Mouse (Mus musculus) left cerebral cortex, postnatal 36 days (tissue): Measurements from ENCODE around the gene Gm21874. TPM values are rescaled to one million over a fixed set of nuclear protein-coding genes. Genes with fewer than 3 reads are reported as not detected.
"Not testable (repeated sequence)": the region's sequence is repeated elsewhere in the genome, so short reads cannot be mapped to it uniquely, and the experiment has no call there.

ENCODE experiments used
- DNase-seq, 2 experiments: peaks; one replicate each; pipeline ENCODE4 v3.0.0; 2021 to 2022; ENCODE audit warnings: low spot score in 2 of 2, mixed read lengths in 1 of 2
- intact Hi-C: fragments of 180-260 bp; cut with DNase I; formaldehyde crosslinking; loops from one replicate; pipeline ENCODE4 v1.15.1; 2025
- total RNA-seq, 2 experiments: library from RNA; stranded (reverse); gene quantifications; 2 replicates each; pipeline ENCODE4 v1.2.3; 2021

Gene Gm21874
- total RNA-seq: not detected

- intact Hi-C loops, DNase-seq: not testable (repeated sequence)
These were observed at the start of gene Gm21874 for GRCm38 (mm10) chrY:9416048-9416447. TSS of gene Gm21874 (minus strand) at chrY:9416148.

Other genes starting within 250 kb of the Gm21874 start
- gene Gm21721, start 214.0 kb downstream of the Gm21874 start, total RNA-seq: not detected
- gene Gm21812, start 69.0 kb downstream of the Gm21874 start, total RNA-seq: not detected